Mouse (Mus musculus) kidney, adult 8-10 months (tissue): ENCODE data around the gene Map2k2.
A peak's percentile ranks its signal among the peaks of the same experiment; 100 is the strongest.
"Not testable (repeated sequence)": the region's sequence is repeated elsewhere in the genome, so short reads cannot be mapped to it uniquely, and the experiment has no call there.

Experiments used
- DNase-seq, 2 experiments: peaks; one replicate each; pipeline ENCODE4 v3.0.0; 2022

Gene Map2k2

GRCm38 (mm10) chr10:81143845-81144437, 38.2 kb downstream of the Map2k2 start:
- no peak for DNase-seq

DNA sequence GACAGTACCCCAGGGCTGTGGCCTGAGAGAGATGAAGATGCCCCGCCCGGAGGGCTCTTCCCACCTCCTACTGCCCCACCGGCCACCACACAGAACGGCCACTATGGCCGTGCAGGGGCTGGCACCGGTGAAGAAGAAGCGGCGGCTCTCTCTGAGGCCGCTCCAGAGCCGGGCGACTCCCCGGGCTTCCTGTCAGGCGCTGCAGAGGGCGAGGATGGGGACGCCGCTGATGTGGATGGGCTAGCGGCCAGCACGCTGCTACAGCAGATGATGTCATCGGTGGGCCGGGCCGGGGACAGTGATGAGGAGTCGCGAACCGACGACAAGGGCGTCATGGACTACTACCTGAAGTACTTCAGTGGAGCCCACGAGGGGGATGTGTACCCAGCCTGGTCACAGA, 39.0 kb downstream of the Map2k2 start:
- no peak for DNase-seq

DNA sequence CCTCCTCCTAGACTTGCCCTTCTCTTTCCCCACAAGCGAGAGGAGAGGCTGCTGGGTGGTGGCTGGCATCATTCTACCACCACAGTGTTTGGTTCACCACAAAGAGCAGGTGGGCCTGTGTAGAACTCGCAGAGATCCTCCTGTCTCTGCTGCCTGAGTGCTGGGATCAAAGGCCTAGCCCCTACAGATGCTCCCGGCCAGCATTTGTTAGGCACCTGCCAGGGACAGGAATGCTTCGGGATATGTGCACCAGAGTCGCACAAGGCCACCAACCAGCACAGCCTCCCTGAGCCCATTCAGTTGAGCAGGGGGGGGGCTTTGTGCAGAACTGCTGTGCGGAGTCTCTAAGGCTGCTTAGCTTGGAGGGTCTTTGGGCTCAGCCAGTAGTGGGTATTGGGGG, 39.6 kb downstream of the Map2k2 start:
- no peak for DNase-seq

DNA sequence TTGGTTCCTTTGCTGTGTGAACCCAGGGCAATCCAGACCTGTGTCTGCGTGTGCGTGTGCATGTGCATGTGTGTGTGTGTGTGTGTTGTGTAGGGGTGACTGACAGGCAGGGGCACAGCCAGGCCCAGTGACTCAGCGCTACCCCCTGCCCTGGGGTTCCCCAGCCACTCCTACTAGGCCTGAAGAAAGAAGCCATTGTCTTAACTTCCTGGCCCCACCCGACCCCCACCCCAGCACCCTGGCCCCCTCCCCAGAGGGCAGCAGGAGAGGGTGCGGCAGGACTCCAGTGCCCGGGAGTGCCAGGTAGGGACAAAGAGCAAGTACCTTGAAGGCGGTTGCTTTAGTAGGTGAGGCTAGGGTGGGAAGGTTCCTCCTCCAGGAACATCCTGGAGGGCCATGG, 40.1 kb downstream of the Map2k2 start:
- no peak for DNase-seq

- DNase-seq: no peak
These were observed 40.6 kb downstream of the Map2k2 start for GRCm38 (mm10) chr10:81146296-81146695.

DNA sequence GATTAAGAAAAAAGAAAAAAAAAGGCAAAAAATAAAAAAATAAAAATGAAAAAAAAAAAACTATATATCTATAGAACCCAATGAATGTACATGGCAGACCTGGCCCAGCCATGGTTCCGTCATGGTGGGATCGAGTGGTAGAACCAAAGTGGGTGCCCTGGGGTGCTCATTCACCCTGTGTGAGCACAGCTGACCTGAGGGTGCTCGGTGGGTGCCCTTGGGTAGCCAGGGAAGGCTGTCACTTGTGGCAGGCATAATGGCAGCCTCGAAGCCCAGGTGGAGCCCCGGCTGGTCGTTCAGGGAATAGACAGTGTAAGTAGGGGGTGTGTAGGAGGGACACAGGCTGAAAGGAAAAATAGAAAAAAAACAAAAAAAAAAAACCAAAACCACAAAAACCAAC, 45.5 kb downstream of the Map2k2 start:
- DNase-seq: no peak

DNA sequence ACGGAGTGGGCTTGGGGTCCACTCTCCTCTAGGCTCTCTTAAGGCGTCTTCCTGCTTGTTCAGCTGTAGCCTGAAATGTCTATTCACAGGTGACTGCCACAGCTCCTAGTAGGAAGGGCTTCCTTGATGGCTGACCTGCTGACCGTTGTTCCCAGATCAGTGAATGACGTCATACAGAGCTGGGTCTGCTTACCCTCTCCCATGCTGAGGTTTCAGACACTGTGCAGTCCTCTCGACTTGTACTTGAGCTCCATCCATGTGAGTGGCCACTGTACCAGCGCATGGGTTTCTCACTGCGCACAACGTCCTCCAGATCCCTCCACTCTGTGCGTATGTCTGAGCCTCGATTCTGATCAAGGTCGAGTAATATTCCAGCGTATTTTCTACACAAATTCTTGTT, 46.9 kb downstream of the Map2k2 start:
- no peak for DNase-seq

DNA sequence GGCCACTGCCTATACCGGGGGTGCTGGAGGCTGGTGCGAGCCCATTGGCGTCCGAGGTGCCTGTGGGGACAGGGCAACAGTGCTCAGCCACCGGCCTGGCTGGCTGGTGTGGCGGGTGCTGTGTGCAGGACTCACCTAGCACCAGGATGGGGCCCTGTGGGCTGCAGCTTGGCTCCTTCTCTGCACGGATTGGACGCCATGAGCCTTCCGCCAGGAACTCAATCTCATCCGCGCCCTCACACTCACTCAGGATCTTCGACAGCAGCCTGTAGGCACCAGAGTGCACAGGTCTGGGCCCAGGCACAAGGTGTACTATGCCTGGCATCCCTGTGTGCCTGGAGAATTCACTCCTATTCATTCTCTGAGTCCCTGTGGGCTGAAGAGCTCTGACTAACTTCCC, 48.6 kb downstream of the Map2k2 start:
- no peak for DNase-seq

DNA sequence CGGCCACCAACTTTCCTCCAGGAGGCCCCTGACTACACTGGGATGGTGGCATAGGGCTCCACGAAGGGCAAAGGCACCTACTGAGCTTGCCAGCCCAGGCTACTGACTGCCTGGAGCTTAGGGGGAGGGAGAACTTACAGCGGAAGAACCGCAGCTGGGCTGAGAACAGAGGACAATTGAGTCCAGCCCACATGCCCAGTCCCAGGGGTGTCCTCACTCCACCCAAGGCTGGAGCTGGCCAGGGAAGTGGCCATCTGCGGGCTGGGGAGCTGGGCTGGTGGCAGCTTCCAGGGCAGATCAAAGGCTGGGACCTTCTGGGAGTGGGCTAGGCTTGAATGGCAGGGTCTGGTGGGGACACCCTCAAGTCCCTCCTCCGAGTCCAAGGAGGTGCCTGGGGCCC, 49.0 kb downstream of the Map2k2 start:
- no peak for DNase-seq

DNA sequence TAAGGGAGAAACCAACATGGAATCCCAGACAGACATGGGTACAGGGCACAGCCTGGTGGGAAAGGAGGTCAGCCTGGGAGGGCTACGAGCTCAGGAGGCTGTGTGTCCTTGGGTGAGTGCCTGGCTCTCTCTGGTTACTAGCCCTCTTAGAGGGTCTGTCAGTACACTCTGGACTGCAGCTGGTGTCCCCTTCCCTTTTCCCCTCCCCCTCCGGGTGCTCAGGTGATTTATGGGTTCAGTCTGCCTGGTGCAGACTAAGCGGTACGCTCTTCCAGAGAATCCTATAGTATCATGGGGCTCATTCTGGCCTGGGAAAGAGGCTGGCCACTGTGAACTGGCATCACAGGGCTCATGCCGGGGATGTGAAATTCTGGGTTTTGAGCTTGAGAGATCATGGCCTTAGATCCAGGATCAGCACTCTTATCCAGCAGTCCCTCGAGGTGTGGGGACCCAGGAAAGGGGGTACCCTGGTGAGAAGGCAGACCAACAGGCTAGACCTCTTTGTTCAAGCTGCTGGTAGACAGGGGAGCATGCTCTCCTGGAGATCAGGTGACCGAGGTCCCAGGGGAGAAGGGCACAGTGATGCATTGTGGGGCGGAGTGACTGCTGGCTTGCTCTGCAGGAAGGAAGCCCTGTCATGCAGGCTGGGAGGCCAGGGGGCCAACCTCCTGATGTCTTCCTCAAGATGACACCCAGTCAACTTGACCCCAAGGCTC, 56.0 kb downstream of the Map2k2 start:
- peak; percentile 63 to 64 for DNase-seq

- DNase-seq: no peak
These were observed 56.6 kb downstream of the Map2k2 start for GRCm38 (mm10) chr10:81162318-81162652.

DNA sequence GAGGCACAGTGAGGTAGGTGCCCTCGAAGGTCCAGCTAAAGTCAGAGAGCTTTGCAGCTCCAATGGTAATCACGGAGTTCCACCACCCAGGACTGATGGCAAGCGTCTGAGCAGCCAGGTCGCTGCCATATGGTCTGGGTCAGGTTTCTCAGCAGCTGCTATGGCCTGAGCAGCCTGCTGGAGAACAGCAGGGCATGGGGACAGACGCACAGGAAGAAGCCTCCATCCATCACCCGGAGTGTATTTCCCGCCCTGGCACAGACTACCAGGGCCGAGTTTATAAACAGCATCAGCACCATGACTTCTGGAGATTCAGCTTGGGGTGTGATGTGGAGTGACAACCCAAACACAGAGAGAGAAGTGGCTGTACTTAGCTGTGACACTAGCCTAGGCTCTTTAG, 59.4 kb downstream of the Map2k2 start:
- DNase-seq: no peak

DNA sequence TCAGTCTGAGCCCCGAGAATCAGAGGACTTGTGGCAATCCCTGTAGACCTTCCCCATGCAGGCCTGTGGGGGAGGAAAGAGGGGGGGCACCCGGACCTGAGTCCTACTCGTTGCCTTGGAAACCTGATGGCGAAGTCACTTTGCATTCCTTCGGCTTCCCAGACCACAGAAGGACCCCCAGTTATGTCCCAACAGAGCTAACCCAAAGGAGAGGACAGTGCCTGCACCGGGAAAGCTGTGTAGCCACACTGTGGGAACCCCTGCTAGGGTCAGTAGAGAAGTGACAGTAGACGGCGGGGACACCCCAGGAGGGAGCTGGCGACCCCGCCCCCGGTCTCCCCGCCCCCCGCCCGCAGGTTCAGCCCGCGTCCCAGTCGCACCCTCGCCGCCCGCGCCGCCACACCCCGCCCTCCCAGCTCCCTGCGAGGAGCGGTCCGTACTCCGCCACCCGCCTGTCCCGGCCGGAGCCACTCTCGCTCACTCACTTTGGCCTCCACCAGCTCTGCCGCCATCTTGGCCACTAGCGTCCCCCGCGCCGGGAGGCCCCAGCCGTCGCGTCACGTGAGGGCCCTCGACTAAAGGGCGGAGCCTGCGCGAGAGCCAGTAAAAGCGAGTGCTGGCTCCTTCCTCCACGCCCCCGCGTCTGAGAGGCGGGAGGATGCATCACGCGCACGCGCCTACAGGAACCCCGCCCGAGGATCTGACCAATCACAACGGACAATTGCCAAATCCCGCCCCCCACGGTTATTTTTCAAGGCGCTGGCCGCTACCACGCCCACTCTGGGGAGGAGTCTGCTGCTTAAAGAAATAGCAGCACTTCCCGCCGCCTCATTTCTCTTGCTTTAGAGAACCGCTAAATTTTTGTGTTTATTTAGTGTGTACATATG, 61.7 kb downstream of the Map2k2 start, which contains the start of gene Pias4:
Gene Pias4 (minus strand): TSS at position 724 of the 887 bp plus-strand sequence.
- DNase-seq: peak; percentile 100

DNA sequence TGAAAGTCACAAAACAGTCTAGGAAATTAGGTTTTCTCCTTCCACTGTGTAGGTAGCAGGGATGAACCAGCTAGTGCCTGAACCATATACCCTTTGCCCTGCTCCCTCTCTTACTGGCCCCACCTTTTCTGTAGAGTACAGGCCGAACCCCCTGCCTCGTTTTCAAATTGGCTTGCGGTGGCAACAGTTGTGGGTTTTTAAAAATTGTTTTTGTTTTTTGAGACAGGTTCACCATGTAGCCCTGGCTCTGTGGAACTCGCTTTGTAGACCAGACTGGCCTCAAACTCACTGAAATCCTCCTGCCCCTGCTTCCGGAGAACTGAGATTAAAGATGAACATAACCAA, 62.3 kb downstream of the Map2k2 start:
- DNase-seq: no peak

DNA sequence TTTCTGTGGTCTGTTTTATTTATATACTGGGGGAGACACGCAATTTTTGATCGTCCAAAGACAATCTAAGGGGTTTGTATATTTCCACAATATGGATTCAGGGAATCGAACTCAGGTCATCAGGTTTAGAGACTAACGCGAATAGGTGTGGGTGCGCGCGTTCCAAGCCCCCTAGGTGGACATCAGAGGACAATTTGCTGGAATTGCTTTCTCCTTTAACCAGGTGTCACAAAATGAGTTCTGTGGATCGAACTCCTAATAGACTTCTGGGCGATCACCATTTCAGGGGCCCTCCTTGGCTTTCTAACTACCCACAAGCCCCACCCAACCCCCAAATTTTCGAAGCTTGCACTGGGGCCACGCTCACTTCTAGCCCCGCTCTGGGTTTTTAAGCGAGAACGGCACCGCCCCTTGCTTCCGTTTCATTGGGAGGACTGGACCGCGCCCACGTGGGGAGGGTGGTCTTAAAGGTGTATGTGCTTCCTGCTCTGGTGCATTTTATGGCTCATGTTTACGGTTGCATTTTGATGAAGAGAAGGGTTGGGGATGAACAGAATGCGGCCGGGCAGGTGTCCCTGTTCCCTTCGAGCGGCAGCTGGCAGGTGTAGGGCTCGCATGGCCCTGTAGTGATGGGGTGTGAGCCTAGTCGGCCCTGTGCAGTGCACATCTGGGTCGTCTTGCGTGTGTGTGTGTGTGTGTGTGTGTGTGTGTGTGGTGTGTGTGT, 63.0 kb downstream of the Map2k2 start:
- DNase-seq: peak; percentile 88 to 90

DNA sequence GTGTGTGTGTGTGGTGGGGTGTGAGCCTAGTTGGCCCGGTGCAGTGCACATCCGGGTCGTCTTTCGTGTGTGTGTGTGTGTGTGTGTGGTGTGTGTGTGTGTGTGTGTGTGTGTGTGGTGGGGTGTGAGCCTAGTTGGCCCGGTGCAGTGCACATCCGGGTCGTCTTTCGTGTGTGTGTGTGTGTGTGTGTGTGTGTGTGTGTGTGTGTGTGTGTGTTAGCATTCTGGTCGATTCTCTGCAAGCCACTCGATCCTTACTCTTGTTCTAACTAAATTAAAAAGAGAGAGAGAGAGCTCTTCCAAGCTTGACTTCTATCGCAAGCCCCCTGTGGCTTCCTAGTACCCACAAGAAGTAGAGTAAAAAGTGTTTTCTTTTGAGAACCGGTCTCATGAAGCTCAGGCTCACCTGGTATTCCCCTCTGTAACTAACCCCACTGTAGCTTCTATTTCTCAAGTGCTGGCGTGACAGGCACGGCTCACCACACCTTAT, 63.7 kb downstream of the Map2k2 start:
- DNase-seq: not testable (repeated sequence)

DNA sequence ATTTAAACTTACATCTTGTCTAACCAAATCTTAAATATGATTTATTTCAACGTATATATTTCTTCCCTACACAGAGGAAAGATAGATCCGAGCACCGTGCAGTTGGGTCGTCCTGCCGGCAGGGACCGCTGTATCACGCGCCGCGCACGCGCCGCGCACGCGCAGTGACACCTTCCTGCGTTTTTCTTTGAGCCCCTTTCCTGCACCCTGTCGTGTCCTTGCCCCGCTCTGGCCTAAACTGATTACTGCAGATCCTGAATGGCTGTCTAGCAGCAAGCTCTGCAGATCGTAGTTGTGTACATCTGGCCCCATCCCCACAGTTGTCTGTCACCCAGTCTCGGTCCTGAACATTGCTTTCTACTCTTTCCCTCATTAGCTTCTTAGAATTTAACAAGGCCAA, 67.4 kb downstream of the Map2k2 start:
- peak; percentile 74 to 80 for DNase-seq

DNA sequence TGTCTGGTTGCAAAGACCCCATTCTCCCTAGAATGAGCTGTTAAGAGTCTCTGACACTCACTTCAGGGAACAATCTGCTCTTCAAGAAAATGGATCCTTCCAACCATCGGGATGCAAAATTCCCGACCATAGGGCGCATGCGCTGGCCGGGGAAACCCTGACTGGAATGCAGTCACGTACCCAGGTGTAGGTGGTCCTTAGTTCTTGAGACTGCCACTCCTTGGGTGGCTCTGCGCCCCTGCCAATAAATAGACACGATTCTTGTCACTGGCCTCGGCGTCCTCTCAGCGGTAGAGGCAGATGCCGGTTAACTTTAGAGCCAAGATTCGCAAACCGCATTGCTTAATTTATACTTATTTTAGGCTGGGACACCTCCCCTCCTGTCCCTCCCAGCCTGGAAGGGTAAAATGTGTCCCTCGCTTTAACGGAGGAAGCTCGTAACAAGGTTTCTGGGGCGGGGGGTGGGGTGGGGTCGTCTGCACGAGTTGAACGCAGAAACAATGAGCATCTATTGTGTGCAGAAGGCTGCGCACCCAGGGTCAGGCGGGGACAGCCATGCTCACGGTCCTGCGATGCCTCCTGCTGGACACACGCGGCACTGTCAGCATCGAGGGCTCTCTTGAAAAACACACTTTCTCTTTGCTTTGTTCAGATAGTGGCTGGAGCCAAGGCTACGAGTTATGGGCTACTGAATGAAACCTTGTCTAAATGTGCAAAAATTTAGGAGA, 69.1 kb downstream of the Map2k2 start:
- DNase-seq: peak; percentile 83 to 91

DNA sequence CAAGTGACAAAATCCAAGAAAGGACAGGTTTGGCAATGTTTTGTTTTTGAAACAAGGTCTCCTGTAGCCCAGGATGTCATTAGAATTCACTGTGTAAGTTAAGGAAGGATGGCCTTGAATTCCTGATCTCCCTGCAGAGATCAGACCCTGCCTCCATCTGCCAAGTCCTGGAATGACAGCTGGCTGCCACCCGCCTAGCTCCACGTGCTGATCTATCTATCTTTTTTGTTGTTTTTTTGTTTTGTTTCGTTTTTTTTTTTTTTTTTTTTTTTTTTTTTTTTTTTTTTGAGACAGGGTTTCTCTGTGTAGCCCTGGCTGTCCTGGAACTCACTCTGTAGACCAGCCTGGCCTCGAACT, 69.6 kb downstream of the Map2k2 start:
- DNase-seq: not testable (repeated sequence)

DNA sequence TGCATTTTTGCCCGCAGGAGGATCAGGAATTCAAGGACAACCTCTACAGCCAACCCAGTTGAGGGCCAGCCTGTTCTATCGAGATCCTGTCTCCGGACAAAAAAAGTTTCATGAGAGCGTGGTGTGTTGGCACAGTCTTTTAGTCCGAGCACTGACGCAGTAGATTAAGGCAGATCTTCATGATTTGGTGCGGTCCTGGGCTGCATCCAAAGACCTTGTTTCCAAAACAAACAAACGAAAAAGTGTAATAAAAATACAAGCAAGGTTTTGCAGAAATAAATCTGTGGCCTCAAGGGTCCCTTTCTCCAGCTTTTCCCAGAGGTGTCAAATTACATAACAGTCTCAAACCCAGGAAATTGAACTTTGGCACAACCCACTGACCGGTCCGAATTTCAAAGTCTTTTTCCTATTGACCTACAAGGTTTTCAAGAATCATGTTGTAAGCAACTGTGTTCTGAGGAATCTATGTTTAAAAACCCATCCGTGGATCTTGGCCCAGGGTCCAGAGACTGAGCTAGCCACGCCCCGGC, 70.3 kb downstream of the Map2k2 start:
- DNase-seq: no peak

- peak; percentile 99 for DNase-seq
These were observed 71.0 kb downstream of the Map2k2 start, which contains the start of gene Eef2 for GRCm38 (mm10) chr10:81176466-81177271. TSS of gene Eef2 (plus strand) at chr10:81176631.
